Mouse (Mus musculus): Measurements from ENCODE around the gene H2afv.
"Not testable (repeated sequence)": the region's sequence is repeated elsewhere in the genome, so short reads cannot be mapped to it uniquely, and the experiment has no call there.

Gene H2afv

GRCm38 (mm10) chr11:6468541-6468940 lies 24.3 kb upstream of the H2afv start:
- DNase-seq (ENCODE audit: low spot score in 2 of 2): no peak

GRCm38 (mm10) chr11:6465122-6465521 lies 20.9 kb upstream of the H2afv start:
- peak; percentile 49 to 78 for DNase-seq (ENCODE audit: low spot score in 2 of 2)

- no peak for DNase-seq (ENCODE audit: low spot score in 2 of 2)
Measured at GRCm38 (mm10) chr11:6463159-6463837, 19.1 kb upstream of the H2afv start.

- DNase-seq (ENCODE audit: low spot score in 2 of 2): no peak
Measured at GRCm38 (mm10) chr11:6456083-6456482, 11.8 kb upstream of the H2afv start.

- DNase-seq (ENCODE audit: low spot score in 2 of 2): not testable (repeated sequence)
Measured at GRCm38 (mm10) chr11:6448155-6448554, 3.9 kb upstream of the H2afv start.

- no peak for DNase-seq (ENCODE audit: low spot score in 2 of 2)
Measured at GRCm38 (mm10) chr11:6447493-6447892, 3.2 kb upstream of the H2afv start.

GRCm38 (mm10) chr11:6445951-6446350 lies 1.7 kb upstream of the H2afv start:
- no peak for DNase-seq (ENCODE audit: low spot score in 2 of 2)

- DNase-seq (ENCODE audit: low spot score in 2 of 2): no peak
Measured at GRCm38 (mm10) chr11:6445441-6445840, 1.2 kb upstream of the H2afv start.

- DNase-seq (ENCODE audit: low spot score in 2 of 2): no peak
Measured at GRCm38 (mm10) chr11:6443727-6444076, 541 bp downstream of the H2afv start.

GRCm38 (mm10) chr11:6443102-6443501 lies 1.1 kb downstream of the H2afv start:
- DNase-seq (ENCODE audit: low spot score in 2 of 2): no peak

- DNase-seq (ENCODE audit: low spot score in 2 of 2): no peak
Measured at GRCm38 (mm10) chr11:6442566-6442965, 1.7 kb downstream of the H2afv start.

- DNase-seq (ENCODE audit: low spot score in 2 of 2): no peak
Measured at GRCm38 (mm10) chr11:6440171-6440570, 4.1 kb downstream of the H2afv start.

- DNase-seq (ENCODE audit: low spot score in 2 of 2): no peak
Measured at GRCm38 (mm10) chr11:6437667-6438066, 6.6 kb downstream of the H2afv start.

- peak in 1 of 2 experiments; percentile 81 for DNase-seq (ENCODE audit: low spot score in 2 of 2)
Measured at GRCm38 (mm10) chr11:6436442-6436841, 7.8 kb downstream of the H2afv start.

- no peak for DNase-seq (ENCODE audit: low spot score in 2 of 2)
Measured at GRCm38 (mm10) chr11:6430186-6430585, 14.1 kb downstream of the H2afv start.

- DNase-seq (ENCODE audit: low spot score in 2 of 2): no peak
Measured at GRCm38 (mm10) chr11:6420722-6421350, 23.4 kb downstream of the H2afv start.

GRCm38 (mm10) chr11:6420283-6420703 lies 23.9 kb downstream of the H2afv start:
- DNase-seq (ENCODE audit: low spot score in 2 of 2): no peak

GRCm38 (mm10) chr11:6419156-6419555 lies 25.1 kb downstream of the H2afv start:
- DNase-seq (ENCODE audit: low spot score in 2 of 2): not testable (repeated sequence)

- DNase-seq (ENCODE audit: low spot score in 2 of 2): no peak
Measured at GRCm38 (mm10) chr11:6418751-6419150, 25.5 kb downstream of the H2afv start.

- no peak for DNase-seq (ENCODE audit: low spot score in 2 of 2)
Measured at GRCm38 (mm10) chr11:6417490-6417889, 26.8 kb downstream of the H2afv start.

- no peak for DNase-seq (ENCODE audit: low spot score in 2 of 2)
Measured at GRCm38 (mm10) chr11:6417069-6417468, 27.2 kb downstream of the H2afv start.

- peak; percentile 67 to 84 for DNase-seq (ENCODE audit: low spot score in 2 of 2)
Measured at GRCm38 (mm10) chr11:6416405-6417034, 27.7 kb downstream of the H2afv start.
